Mouse (Mus musculus) embryonic facial prominence, embryonic 14.5 days (tissue): ENCODE data around the gene Gm11213. TPM values are rescaled to one million over a fixed set of nuclear protein-coding genes. Genes with fewer than 3 reads are reported as not detected.

Experiments
- ATAC-seq: fragments of 200-750 bp; cut with Nextera tagmentation; 2 replicates; pipeline ENCODE4 v1.8.0; 2017; ENCODE audit warnings: low read depth, moderate number of reproducible peaks, moderate TSS enrichment
- DNase-seq: peaks from one replicate; pipeline ENCODE4 v3.0.0-alpha.2; 2015; ENCODE audit warnings: low spot score
- H3K27ac ChIP-seq: fragments of 300-500 bp; sonication (generic); replicated peaks from 2 replicates; pipeline ENCODE4 v1.5.1; 2014; ENCODE audit warnings: low read depth, mild to moderate bottlenecking, low read length, moderate library complexity
- H3K27me3 ChIP-seq: fragments of 300-500 bp; sonication (generic); replicated peaks from 2 replicates; pipeline ENCODE4 v1.6.1; 2014; ENCODE audit warnings: low read length; ENCODE audit not compliant: control insufficient read depth, insufficient read depth
- H3K36me3 ChIP-seq: fragments of 300-500 bp; sonication (generic); 2 replicates; pipeline ENCODE4 v1.6.1; 2014; ENCODE audit warnings: low read length, mixed read lengths; ENCODE audit not compliant: control insufficient read depth, insufficient read depth
- H3K4me1 ChIP-seq: fragments of 300-500 bp; sonication (generic); 2 replicates; pipeline ENCODE4 v1.6.1; 2014; ENCODE audit warnings: antibody characterized with exemption, low read length; ENCODE audit not compliant: control insufficient read depth, insufficient read depth
- H3K4me2 ChIP-seq: fragments of 300-500 bp; sonication (generic); 2 replicates; pipeline ENCODE4 v1.6.1; 2014; ENCODE audit warnings: low read depth, mild to moderate bottlenecking, low read length, moderate library complexity, mixed read lengths
- H3K4me3 ChIP-seq: fragments of 300-500 bp; sonication (generic); 2 replicates; pipeline ENCODE4 v1.5.1; 2014; ENCODE audit warnings: low read depth, mild to moderate bottlenecking, low read length
- H3K9ac ChIP-seq: fragments of 300-500 bp; sonication (generic); 2 replicates; pipeline ENCODE4 v1.6.1; 2014; ENCODE audit warnings: low read depth, mild to moderate bottlenecking, low read length, moderate library complexity, mixed read lengths
- H3K9me3 ChIP-seq: fragments of 300-500 bp; sonication (generic); 2 replicates; pipeline ENCODE4 v1.6.1; 2016; ENCODE audit warnings: low read length; ENCODE audit not compliant: control insufficient read depth
- WGBS: fragments of 180-500 bp; shearing (Covaris S2); extraction: QIAGEN DNeasy Blood & Tissue Kit; methylation state at CpG from one replicate; pipeline ENCODE4 v1.1.7; 2014; 5-methylcytosine and 5-hydroxymethylcytosine counted together
- polyA plus RNA-seq: library from polyadenylated mRNA; unstranded; fragments of >200 nt; fragmentation: Nextera tagmentation; extraction: Ambion mirVana; gene quantifications from 2 replicates; pipeline ENCODE4 v1.2.1, GENCODE M21; 2014

Gm11213 gene
- polyA plus RNA-seq, 1 experiment from 2014 or later = not detected

DNA sequence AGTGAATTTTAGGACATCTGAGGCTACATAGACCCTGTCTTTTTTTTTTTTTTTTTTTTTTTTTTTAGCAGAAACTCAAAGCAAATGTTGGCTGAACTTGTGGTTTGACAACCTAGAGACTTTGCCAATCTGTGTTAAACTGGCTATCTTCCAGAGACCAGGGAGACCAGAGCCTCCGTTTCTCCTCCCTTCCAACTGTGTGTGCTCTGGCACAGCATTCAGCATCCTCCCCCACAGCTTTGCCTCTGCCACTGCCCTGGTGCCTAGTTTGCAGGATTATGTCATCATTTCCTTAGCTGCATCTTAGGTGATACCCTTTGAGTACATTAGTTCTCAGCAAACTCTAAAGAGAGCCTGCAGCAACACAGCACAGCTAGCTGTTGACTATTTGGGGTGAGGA, 57.3 kb downstream of the Gm11213 start:
- DNase-seq (no peak), ATAC-seq (no peak)
- Histone ChIP-seq H3K4me1 (peaks cover 25% of the 10 kb centered on the region), H3K27ac (no peak overlapping the region), H3K4me3 (no peak overlapping the region), H3K27me3 (no peaks in the 10 kb centered on the region), H3K9ac (no peak overlapping the region), H3K4me2 (no peak overlapping the region), H3K36me3 (peaks cover 40% of the 10 kb centered on the region), H3K9me3 (no peaks in the 10 kb centered on the region)
- WGBS = 29% methylated on average over 1 of the region's 1 CpGs

Other genes with a start within 250 kb of the Gm11213 start
- not detected in 2 replicates for gene Orm3, start 249.1 kb downstream of the Gm11213 start, polyA plus RNA-seq
- gene Orm2, start 242.8 kb downstream of the Gm11213 start, polyA plus RNA-seq = not detected in 2 replicates
- gene Akna, start 201.9 kb downstream of the Gm11213 start, polyA plus RNA-seq = 5.2 and 5.9 TPM in 2 replicates
- gene Whrn, start 109.3 kb downstream of the Gm11213 start, polyA plus RNA-seq = 4.4 and 5.0 TPM in 2 replicates
- gene Atp6v1g1, start 60.5 kb downstream of the Gm11213 start, polyA plus RNA-seq = 271 and 275 TPM in 2 replicates
- gene Tmem268, start 46.5 kb downstream of the Gm11213 start, polyA plus RNA-seq = 5.3 and 7.8 TPM in 2 replicates
- gene Tex48, start 17.2 kb upstream of the Gm11213 start, polyA plus RNA-seq = not detected in 2 replicates
- not detected in 2 replicates for gene Gm11214, start 58.1 kb upstream of the Gm11213 start, polyA plus RNA-seq
- 0.21 TPM in 1 of 2 replicates, not detected in the other for gene Tnfsf15, start 139.9 kb upstream of the Gm11213 start, polyA plus RNA-seq